Mouse (Mus musculus) cerebellum, adult 9-10 months (tissue): Measurements from ENCODE around the gene Fam169a.
"Not testable (repeated sequence)": the region's sequence is repeated elsewhere in the genome, so short reads cannot be mapped to it uniquely, and the experiment has no call there.

Experiments
- DNase-seq: peaks from one replicate; pipeline ENCODE4 v3.0.0; 2022

The Fam169a gene

DNA sequence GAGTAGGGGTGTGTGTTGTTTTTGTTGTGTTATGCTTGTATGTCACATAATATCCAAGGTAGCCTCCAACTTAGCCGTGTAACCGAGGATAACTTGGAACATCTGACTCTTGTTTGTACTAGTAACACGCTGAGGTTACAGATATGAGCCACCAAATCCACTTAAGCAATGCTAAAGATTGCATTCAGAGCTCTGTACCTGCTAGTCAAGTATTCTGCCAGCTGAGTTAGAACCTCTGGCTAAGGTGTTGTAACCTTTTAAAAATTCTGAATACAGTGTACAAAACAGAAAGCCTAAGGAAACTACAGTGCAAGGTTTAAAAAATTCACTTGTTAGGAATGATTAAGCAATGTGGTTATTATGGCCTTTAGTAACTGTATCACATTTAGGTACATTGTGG, 13.5 kb downstream of the Fam169a start:
- DNase-seq = no peak

GRCm38 (mm10) chr13:97082432-97082831, 15.3 kb downstream of the Fam169a start:
- DNase-seq = no peak

- no peak for DNase-seq
Measured at GRCm38 (mm10) chr13:97086316-97086715, 19.2 kb downstream of the Fam169a start.

DNA sequence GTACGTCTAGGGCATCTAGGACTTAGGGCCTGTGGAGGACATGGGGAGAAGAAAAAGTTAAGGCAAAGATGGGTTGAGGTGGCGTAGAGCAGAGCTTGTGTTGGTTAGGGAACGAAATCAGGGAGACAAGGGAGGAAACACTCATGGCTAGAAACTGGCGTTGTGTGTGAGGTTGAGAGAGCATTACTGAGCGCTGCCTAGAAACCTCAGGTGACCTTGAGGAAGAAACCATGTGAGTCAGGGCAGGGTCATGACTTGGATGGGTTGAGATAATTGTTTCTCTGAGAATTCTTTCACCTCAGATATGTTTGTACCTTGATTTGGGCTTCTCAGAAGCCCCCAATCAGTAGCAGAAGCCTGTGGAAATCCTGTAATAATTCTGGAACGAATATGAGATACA, 20.3 kb downstream of the Fam169a start:
- no peak for DNase-seq

GRCm38 (mm10) chr13:97088183-97088582, 21.1 kb downstream of the Fam169a start:
- DNase-seq = no peak

- no peak for DNase-seq
Measured at GRCm38 (mm10) chr13:97095726-97096125, 28.6 kb downstream of the Fam169a start.

DNA sequence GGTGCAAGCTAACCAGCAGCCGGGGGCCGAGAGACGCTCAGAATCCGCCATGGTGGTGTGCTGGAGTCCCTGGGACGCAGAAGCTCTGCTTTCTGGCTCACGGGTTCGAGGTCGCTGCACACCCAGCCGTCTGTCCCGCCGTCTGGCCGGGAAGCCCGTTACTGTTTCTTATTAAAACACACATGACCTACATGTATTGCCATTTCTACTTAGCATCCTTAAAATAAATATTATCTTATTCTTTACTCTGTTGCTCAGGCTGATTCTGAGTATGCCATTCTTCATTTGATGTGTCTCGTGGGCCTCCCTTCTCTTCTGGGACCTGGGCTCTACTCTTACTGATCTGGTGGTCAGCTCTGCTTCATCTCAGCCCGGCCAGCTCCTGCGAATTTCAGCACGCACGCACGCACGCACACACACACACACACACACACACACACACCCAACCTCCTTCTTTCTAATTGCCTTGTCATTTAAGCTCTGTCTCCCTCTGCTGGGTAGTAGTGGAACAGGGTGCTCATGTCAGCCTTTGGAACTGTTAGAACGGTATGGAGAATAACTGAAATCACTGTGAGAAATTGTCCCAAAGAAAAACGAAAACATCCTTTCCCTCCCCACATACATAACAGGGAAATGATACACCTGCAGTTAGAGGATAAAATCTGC, 32.2 kb downstream of the Fam169a start, which contains the start of gene Gm6169:
Gm6169 (minus strand) TSS at position 51 of the 666 bp plus-strand sequence.
- peak; percentile 52 for DNase-seq

DNA sequence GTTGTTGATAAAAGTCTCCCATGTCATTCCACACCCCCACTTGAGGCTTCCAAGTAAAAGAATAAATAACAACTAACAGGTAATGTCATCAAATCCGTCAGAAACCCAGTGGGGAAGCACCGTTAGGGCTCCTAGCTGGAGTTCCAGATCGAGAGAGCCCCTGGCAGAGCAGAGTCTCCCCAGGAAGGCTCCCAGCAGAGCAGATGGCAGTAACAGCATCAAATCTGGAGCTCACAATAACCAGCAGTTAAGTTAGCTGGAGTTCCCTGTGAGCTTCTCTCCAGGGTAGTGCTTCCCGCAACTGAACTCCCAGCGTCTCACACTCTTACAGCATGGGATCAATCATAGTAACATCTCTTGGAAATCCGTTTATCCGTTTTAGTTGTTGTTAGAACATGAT, 37.9 kb downstream of the Fam169a start:
- DNase-seq = no peak

- not testable (repeated sequence) for DNase-seq
Measured at GRCm38 (mm10) chr13:97107721-97108120, 40.6 kb downstream of the Fam169a start.

- no peak for DNase-seq
Measured at GRCm38 (mm10) chr13:97109046-97109445, 42.0 kb downstream of the Fam169a start.

DNA sequence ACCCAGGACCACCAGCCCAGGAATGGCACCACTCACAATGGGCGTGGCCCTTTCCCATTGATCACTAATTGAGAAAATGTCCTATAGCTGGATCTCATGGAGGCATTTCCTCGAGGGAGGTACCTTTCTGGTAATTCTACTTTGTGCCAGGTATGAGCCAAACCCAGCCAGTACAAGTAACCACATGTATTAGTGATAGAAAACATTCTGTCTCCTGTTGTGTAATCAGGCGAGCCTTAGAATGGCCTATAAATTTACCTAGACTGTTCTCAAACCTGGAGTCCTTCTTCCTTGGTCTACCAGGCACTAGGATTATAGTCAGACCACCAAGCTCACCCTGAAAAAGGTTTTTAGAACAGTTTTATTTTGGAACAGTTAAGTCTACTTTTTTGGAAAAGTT, 54.3 kb downstream of the Fam169a start:
- no peak for DNase-seq

DNA sequence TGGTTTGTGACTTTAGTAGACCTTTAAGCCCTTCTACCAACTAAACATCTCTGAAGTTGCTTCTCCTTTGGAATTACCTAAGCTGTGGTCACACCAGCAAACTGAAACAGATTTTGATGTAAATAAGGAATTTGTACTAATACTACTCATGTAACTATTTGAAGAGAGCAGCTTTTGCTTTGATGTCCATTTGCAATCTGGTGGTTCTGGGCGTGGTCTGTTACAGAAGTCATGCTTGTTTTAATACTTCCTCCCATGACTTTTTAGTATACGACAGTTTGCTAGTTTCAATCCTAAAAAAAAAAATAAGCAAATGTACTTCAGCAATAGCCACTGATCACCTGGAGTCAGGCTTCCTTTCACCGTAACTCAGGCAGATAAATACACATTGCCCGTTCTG, 62.6 kb downstream of the Fam169a start:
- not testable (repeated sequence) for DNase-seq

DNA sequence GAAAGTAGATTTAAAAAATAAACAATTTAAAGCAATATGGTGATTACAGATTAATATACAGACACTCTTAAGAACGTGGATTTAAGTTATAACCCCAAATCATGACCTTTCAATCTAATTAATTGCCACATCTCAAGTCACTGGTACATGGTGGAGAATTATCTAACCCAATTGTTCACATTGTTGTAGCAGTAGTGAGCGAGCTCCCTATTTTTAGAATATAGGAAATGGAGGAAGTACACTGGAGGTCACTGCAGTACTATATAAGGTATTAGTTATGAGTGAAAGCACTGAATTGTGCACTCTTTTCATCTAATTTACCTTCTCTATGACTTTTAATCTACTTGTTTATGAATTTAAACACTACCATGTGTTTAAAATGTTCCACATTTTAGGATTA, 63.3 kb downstream of the Fam169a start:
- not testable (repeated sequence) for DNase-seq

GRCm38 (mm10) chr13:97137466-97138400, 70.6 kb downstream of the Fam169a start, which contains the start of the genes Gfm2 and Nsa2:
Gene Gfm2 (plus strand): TSS chr13:97137937.
Gene Nsa2 (minus strand): TSS chr13:97137937.
- peak; percentile 93 for DNase-seq

DNA sequence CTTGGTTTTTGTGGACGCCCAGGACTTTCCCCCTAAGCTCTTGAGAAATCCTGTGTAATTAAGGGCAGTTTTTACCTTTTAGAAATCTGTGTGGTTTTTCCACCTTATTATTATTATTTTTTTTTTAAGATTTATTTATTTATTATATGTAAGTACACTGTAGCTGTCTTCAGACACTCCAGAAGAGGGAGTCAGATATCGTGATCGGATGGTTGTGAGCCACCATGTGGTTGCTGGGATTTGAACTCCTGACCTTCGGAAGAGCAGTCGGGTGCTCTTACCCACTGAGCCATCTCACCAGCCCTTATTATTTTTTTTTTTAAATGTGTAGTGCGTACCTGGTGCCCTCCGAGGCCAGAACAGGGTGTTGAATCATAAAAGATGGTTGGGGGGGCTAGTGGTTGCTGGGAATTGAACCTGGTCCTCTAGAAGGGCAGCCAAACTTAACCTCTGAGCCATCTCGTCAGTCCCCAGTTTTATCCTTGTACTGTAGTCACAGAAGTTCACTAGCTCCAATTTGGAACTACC, 71.4 kb downstream of the Fam169a start:
- DNase-seq = peak; percentile 21

GRCm38 (mm10) chr13:97142321-97142720, 75.2 kb downstream of the Fam169a start:
- no peak for DNase-seq

DNA sequence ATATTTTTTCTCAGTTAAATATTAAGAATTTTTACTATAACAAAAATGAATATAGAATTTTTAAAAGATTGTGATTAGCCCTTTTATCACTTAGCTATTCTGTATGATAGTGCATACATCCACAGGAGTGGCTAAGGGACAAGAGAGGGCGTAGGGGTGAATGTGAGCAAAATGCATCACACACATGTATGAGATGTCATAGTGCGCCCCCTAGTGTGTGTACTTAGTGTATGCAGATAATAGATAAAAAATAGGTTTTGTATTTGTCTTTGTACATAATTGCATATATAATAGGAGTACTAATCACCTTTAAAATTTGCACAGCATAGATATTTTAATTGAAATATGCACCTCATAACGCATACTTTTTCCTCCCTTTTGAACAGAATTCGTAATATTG, 78.7 kb downstream of the Fam169a start:
- DNase-seq = peak; percentile 42

- no peak for DNase-seq
Measured at GRCm38 (mm10) chr13:97175520-97176264, 108.6 kb downstream of the Fam169a start.

- no peak for DNase-seq
Measured at GRCm38 (mm10) chr13:97176731-97177130, 109.6 kb downstream of the Fam169a start.

DNA sequence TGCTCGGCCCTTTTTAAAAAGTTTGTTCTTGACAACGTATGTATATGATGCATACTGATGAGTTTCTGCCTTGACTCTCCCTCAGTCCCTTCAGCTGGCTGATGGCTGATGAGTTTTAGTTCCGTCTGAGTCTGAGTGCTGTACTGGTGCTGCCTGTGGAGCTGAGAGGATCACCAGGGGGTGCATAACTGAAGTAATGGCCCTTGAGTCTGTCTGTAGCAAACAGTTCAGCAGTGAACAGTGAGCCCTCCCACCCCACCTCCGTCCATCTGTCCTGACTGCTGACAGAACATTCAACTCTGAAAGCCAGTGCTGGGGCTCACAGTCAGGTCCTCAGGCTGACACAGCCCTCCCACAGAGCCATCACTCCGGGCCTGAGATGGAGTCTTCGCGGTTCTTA, 111.9 kb downstream of the Fam169a start:
- DNase-seq = no peak

GRCm38 (mm10) chr13:97180113-97180828, 113.2 kb downstream of the Fam169a start:
- no peak for DNase-seq
